Mouse (Mus musculus) G1E (cell line): Measurements from ENCODE around the gene 4930544G11Rik.

Experiments used
- CTCF ChIP-seq: IDR thresholded peaks from 2 replicates; pipeline ENCODE4 v1.5.1; 2012; ENCODE audit warnings: low read depth, low read length, inconsistent platforms, mixed read lengths
- GATA1 ChIP-seq: IDR thresholded peaks from 2 replicates; pipeline ENCODE4 v1.6.1; 2012; ENCODE audit warnings: borderline replicate concordance, low read length, inconsistent platforms, mixed read lengths
- POLR2AphosphoS5 ChIP-seq: IDR thresholded peaks from 2 replicates; pipeline ENCODE4 v1.6.1; 2012; ENCODE audit warnings: low read depth, low read length, inconsistent platforms; ENCODE audit not compliant: insufficient replicate concordance
- TAL1 ChIP-seq: conservative IDR thresholded peaks from 2 replicates; pipeline ENCODE4 v1.6.1; 2012; ENCODE audit warnings: low read depth, low read length, inconsistent platforms, mixed read lengths

- TF ChIP-seq CTCF (no peak), TAL1 (no peak), GATA1 (no peak), POLR2AphosphoS5 (no peak)
These were observed 45.9 kb downstream of the 4930544G11Rik start for GRCm38 (mm10) chr6:65998343-65998742.
